Mouse (Mus musculus) layer of hippocampus, adult 18-20 months (tissue): Measurements from ENCODE around the gene Cd55b. TPM values are rescaled to one million over a fixed set of nuclear protein-coding genes. Genes with fewer than 3 reads are reported as not detected.
"Not testable (repeated sequence)": the region's sequence is repeated elsewhere in the genome, so short reads cannot be mapped to it uniquely, and the experiment has no call there.

ENCODE experiments used
- DNase-seq, 2 experiments: peaks; one replicate each; pipeline ENCODE4 v3.0.0; 2022; ENCODE audit warnings: low spot score in 2 of 2
- long read RNA-seq: library from polyadenylated mRNA; stranded (forward); transcript quantifications from one replicate; pipeline ENCODE4 v2.0.0, GENCODE M21; 2021
- total RNA-seq, 2 experiments: library from RNA; stranded (reverse); gene quantifications; 2 replicates each; pipeline ENCODE4 v1.2.3; 2021

Cd55b gene
- total RNA-seq: not detected
- long read RNA-seq: 0 reads

GRCm38 (mm10) chr1:130422664-130423111 is at the start of gene Cd55b:
TSS of gene Cd55b (minus strand) at chr1:130423009.
- DNase-seq: peak; percentile 19 to 23

- no peak for DNase-seq
Observed at GRCm38 (mm10) chr1:130470074-130470473, 47.3 kb upstream of the Cd55b start.

- DNase-seq: no peak
Observed at GRCm38 (mm10) chr1:130467453-130467852, 44.6 kb upstream of the Cd55b start.

- DNase-seq: no peak
Observed at GRCm38 (mm10) chr1:130464173-130464572, 41.4 kb upstream of the Cd55b start.

- peak; percentile 22 to 41 for DNase-seq
Observed at GRCm38 (mm10) chr1:130462867-130463266, 40.1 kb upstream of the Cd55b start.

GRCm38 (mm10) chr1:130462084-130462861 is 39.5 kb upstream of the Cd55b start, which contains the start of gene Cd55:
TSS of gene Cd55 (minus strand) at chr1:130462744.
- peak; percentile 81 to 85 for DNase-seq

GRCm38 (mm10) chr1:130455111-130455510 is 32.3 kb upstream of the Cd55b start:
- no peak for DNase-seq

- DNase-seq: not testable (repeated sequence)
Observed at GRCm38 (mm10) chr1:130442930-130443329, 20.1 kb upstream of the Cd55b start.

GRCm38 (mm10) chr1:130430920-130431319 is 8.1 kb upstream of the Cd55b start:
- no peak for DNase-seq

- not testable (repeated sequence) for DNase-seq
Observed at GRCm38 (mm10) chr1:130428667-130429066, 5.9 kb upstream of the Cd55b start.

GRCm38 (mm10) chr1:130427175-130427853 is 4.5 kb upstream of the Cd55b start:
- DNase-seq: not testable (repeated sequence)

GRCm38 (mm10) chr1:130422033-130422432 is 776 bp downstream of the Cd55b start:
- not testable (repeated sequence) for DNase-seq

GRCm38 (mm10) chr1:130397109-130397508 is 25.7 kb downstream of the Cd55b start:
- not testable (repeated sequence) for DNase-seq

GRCm38 (mm10) chr1:130387282-130387681 is 35.5 kb downstream of the Cd55b start:
- DNase-seq: not testable (repeated sequence)

GRCm38 (mm10) chr1:130377726-130378429 is 44.9 kb downstream of the Cd55b start:
- no peak for DNase-seq

GRCm38 (mm10) chr1:130374173-130374785 is 48.5 kb downstream of the Cd55b start:
- DNase-seq: no peak

GRCm38 (mm10) chr1:130373398-130374083 is 49.3 kb downstream of the Cd55b start:
- no peak for DNase-seq

GRCm38 (mm10) chr1:130371895-130372528 is 50.8 kb downstream of the Cd55b start:
- peak; percentile 11 to 79 for DNase-seq

GRCm38 (mm10) chr1:130371291-130371690 is 51.5 kb downstream of the Cd55b start:
- DNase-seq: no peak

GRCm38 (mm10) chr1:130350077-130350635 is 72.7 kb downstream of the Cd55b start:
- peak in 1 of 2 experiments; percentile 41 for DNase-seq
